Comparison of ENCODE assay signal across 9 mouse cellular contexts in the genomic region with DNA sequence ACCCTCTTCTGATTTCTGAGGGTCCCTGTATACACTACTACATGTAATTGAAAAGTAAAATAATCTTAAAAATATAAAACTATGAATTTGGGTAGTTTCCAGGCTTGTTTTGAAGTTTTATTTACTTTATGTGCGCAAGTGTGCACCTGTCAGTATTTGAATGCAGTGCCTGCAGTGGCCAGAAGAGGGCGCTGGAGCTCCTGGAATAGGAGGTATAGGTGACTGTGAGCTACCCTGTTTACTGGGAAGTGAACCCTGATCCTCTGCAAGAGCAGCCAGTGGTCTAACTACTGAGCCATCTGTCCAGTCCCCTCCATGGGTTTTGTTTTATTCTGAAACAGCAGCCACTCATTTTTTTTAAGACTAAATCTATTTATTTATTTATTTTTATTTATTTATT. TPM values are rescaled to one million over a fixed set of nuclear protein-coding genes. Genes with fewer than 3 reads are reported as not detected.
DNase-seq lines count a peak whose midpoint lies in the region; ATAC-seq lines count a peak whose summit lies in the region.
"Had no signal": no experiment of that assay in that cellular context is flagged by ENCODE, and none has a peak within 500 bp of the region (broad histone marks: within the 10 kb centered on the region; RNA-seq: fewer than 3 reads in every experiment).

No protein-coding gene starts in this region.

- H3K4me1 ChIP-seq in forebrain, embryonic 11.5 days (replicated peaks; ENCODE audit: control insufficient read depth, insufficient read depth, low read length), result no peaks in the 10 kb centered on the region
- no peaks in the 10 kb centered on the region for H3K4me1 ChIP-seq in forebrain, embryonic 12.5 days
- H3K4me1 ChIP-seq in midbrain, embryonic 11.5 days (ENCODE audit: control insufficient read depth, insufficient read depth, low read length), result no peaks in the 10 kb centered on the region
- no peaks in the 10 kb centered on the region for H3K4me1 ChIP-seq in midbrain, embryonic 16.5 days (ENCODE audit: control insufficient read depth, insufficient read depth, low read length)

- DNase-seq in forebrain, embryonic 11.5 days (ENCODE audit: low spot score), result peak; percentile 80
- peak; percentile 91 for DNase-seq in midbrain, embryonic 11.5 days (ENCODE audit: low spot score, missing footprints)
- DNase-seq in cerebellum, adult 18-20 months, result peak; percentile 33 to 49
- peak; percentile 36 to 56 for DNase-seq in heart, postnatal 14 days
- peak; percentile 65 for DNase-seq in lung, postnatal 36 days
- DNase-seq in testis, postnatal 14 days (ENCODE audit: low spot score), result peak; percentile 57

- no peaks in the 10 kb centered on the region for H3K27me3 ChIP-seq in forebrain, embryonic 11.5 days (ENCODE audit: control insufficient read depth, insufficient read depth, low read length)
- H3K27me3 ChIP-seq in forebrain, embryonic 12.5 days, result peaks cover 10% of the 10 kb centered on the region
- no peaks in the 10 kb centered on the region for H3K27me3 ChIP-seq in midbrain, embryonic 11.5 days (ENCODE audit: control insufficient read depth, insufficient read depth, low read length)
- H3K27me3 ChIP-seq in midbrain, embryonic 16.5 days (ENCODE audit: control insufficient read depth, insufficient read depth, low read depth, low read length), result no peaks in the 10 kb centered on the region

- H3K36me3 ChIP-seq in forebrain, embryonic 11.5 days (ENCODE audit: control insufficient read depth, insufficient read depth, low read length), result no peaks in the 10 kb centered on the region
- H3K36me3 ChIP-seq in forebrain, embryonic 12.5 days (replicated peaks), result no peaks in the 10 kb centered on the region
- H3K36me3 ChIP-seq in midbrain, embryonic 11.5 days (ENCODE audit: control insufficient read depth, insufficient read depth, low read length), result no peaks in the 10 kb centered on the region
- H3K36me3 ChIP-seq in midbrain, embryonic 16.5 days (ENCODE audit: control insufficient read depth, insufficient read depth, low read length), result no peaks in the 10 kb centered on the region

- intact Hi-C loops in heart, postnatal 14 days (cut with DNase I), result no loop called here

- H3K4me3 ChIP-seq in forebrain, embryonic 11.5 days (ENCODE audit: low read depth, low read length), result no peak overlapping the region
- no peak overlapping the region for H3K4me3 ChIP-seq in forebrain, embryonic 12.5 days (replicated peaks)
- H3K4me3 ChIP-seq in midbrain, embryonic 11.5 days (ENCODE audit: low read depth, low read length), result no peak overlapping the region
- no peak overlapping the region for H3K4me3 ChIP-seq in midbrain, embryonic 16.5 days (ENCODE audit: low read depth, low read length)
- H3K4me3 ChIP-seq: myocyte had no signal

- H3K9me3 ChIP-seq in forebrain, embryonic 11.5 days (ENCODE audit: control insufficient read depth, low read length), result no peaks in the 10 kb centered on the region
- no peaks in the 10 kb centered on the region for H3K9me3 ChIP-seq in forebrain, embryonic 12.5 days
- H3K9me3 ChIP-seq in midbrain, embryonic 11.5 days (ENCODE audit: control insufficient read depth, low read length), result no peaks in the 10 kb centered on the region
- no peaks in the 10 kb centered on the region for H3K9me3 ChIP-seq in midbrain, embryonic 16.5 days (replicated peaks; ENCODE audit: control insufficient read depth, low read length, poor library complexity, severe bottlenecking)

- no peak overlapping the region for H3K9ac ChIP-seq in forebrain, embryonic 11.5 days (ENCODE audit: low read length)
- H3K9ac ChIP-seq in forebrain, embryonic 12.5 days, result no peak overlapping the region
- H3K9ac ChIP-seq in midbrain, embryonic 11.5 days (ENCODE audit: low read length), result no peak overlapping the region
- no peak overlapping the region for H3K9ac ChIP-seq in midbrain, embryonic 16.5 days (ENCODE audit: low read depth, low read length)

- 43% methylated on average over 2 of the region's 2 CpGs for WGBS in forebrain, embryonic 11.5 days
- WGBS in forebrain, embryonic 12.5 days, result 40% methylated on average over 2 of the region's 2 CpGs
- 42% methylated on average over 2 of the region's 2 CpGs for WGBS in midbrain, embryonic 11.5 days
- WGBS in midbrain, embryonic 16.5 days, result 39% methylated on average over 2 of the region's 2 CpGs

- H3K4me2 ChIP-seq in forebrain, embryonic 11.5 days (ENCODE audit: low read depth, low read length, severe bottlenecking), result no peak overlapping the region
- no peak overlapping the region for H3K4me2 ChIP-seq in forebrain, embryonic 12.5 days
- no peak overlapping the region for H3K4me2 ChIP-seq in midbrain, embryonic 11.5 days
- H3K4me2 ChIP-seq in midbrain, embryonic 16.5 days (ENCODE audit: low read length), result no peak overlapping the region

- no peak for ATAC-seq in forebrain, embryonic 11.5 days (replicated peaks; ENCODE audit: low FRiP score)
- no peak for ATAC-seq in forebrain, embryonic 12.5 days (ENCODE audit: low FRiP score)
- ATAC-seq in midbrain, embryonic 11.5 days (ENCODE audit: low FRiP score), result no peak
- no peak for ATAC-seq in midbrain, embryonic 16.5 days

- no peak overlapping the region for H3K27ac ChIP-seq in forebrain, embryonic 11.5 days (ENCODE audit: low read depth, low read length)
- no peak overlapping the region for H3K27ac ChIP-seq in forebrain, embryonic 12.5 days
- H3K27ac ChIP-seq in midbrain, embryonic 11.5 days (ENCODE audit: low read depth, low read length), result no peak overlapping the region
- no peak overlapping the region for H3K27ac ChIP-seq in midbrain, embryonic 16.5 days (ENCODE audit: low read length)

RNA-seq across cellular contexts. Expression of a gene that starts 9.3 kb away (rescaled TPM):
- polyA plus RNA-seq in forebrain, embryonic 11.5 days (2014; fragmentation: Nextera tagmentation; extraction: Ambion mirVana), result not detected in 2 replicates
- polyA plus RNA-seq in forebrain, embryonic 12.5 days (2016; fragmentation: Nextera tagmentation; extraction: Ambion mirVana), result not detected in 2 replicates
- not detected in 2 replicates for polyA plus RNA-seq in midbrain, embryonic 11.5 days (2014; fragmentation: Nextera tagmentation; extraction: Ambion mirVana)
- not detected in 2 replicates for polyA plus RNA-seq in midbrain, embryonic 16.5 days (2015; fragmentation: Nextera tagmentation; extraction: Ambion mirVana)
- total RNA-seq in heart, postnatal 14 days (2021), result not detected
- polyA plus RNA-seq: myocyte had no signal

RNA-seq across cellular contexts. Expression of a gene that starts 24.5 kb away (rescaled TPM):
- not detected in 2 replicates for polyA plus RNA-seq in forebrain, embryonic 11.5 days (2014; fragmentation: Nextera tagmentation; extraction: Ambion mirVana)
- not detected in 2 replicates for polyA plus RNA-seq in forebrain, embryonic 12.5 days (2016; fragmentation: Nextera tagmentation; extraction: Ambion mirVana)
- not detected in 2 replicates for polyA plus RNA-seq in midbrain, embryonic 11.5 days (2014; fragmentation: Nextera tagmentation; extraction: Ambion mirVana)
- not detected in 2 replicates for polyA plus RNA-seq in midbrain, embryonic 16.5 days (2015; fragmentation: Nextera tagmentation; extraction: Ambion mirVana)
- total RNA-seq in heart, postnatal 14 days (2021), result not detected
- polyA plus RNA-seq: myocyte had no signal

Comparison
In these comparisons a context has a peak if more than half of its experiments do, and no peak if none do; other contexts are left out.
1. DNase-seq: peak in every context shown above with its lines; median percentile 91 in midbrain, embryonic 11.5 days; 80 in forebrain, embryonic 11.5 days; 65 in lung, postnatal 36 days; 57 in testis, postnatal 14 days; 46 in heart, postnatal 14 days; 41 in cerebellum, adult 18-20 months.